Mouse (Mus musculus): ENCODE measurements around the gene Rsph3a. TPM values are rescaled to one million over a fixed set of nuclear protein-coding genes. Genes with fewer than 3 reads are reported as not detected.

The Rsph3a gene
- 13.2 TPM for polyA plus RNA-seq (2015; fragmentation: Illumina TruSeq; extraction: RNeasy Lipid Tissue Mini Kit (QIAGEN cat#74804); ENCODE audit: insufficient read depth, low read depth, low replicate concordance)

GRCm38 (mm10) chr17:7945117-7946052, at the start of gene Rsph3a:
Gene Rsph3a (plus strand): TSS chr17:7945614.

GRCm38 (mm10) chr17:7925413-7926160, 19.8 kb upstream of the Rsph3a start, which contains the start of gene Tagap:
Gene Tagap (plus strand): TSS chr17:7926000.

Other genes starting within 250 kb of the Rsph3a start
- gene Fndc1, start 118.3 kb upstream of the Rsph3a start, polyA plus RNA-seq (2015; fragmentation: Illumina TruSeq; extraction: RNeasy Lipid Tissue Mini Kit (QIAGEN cat#74804); ENCODE audit: insufficient read depth, low read depth, low replicate concordance), result 14.3 TPM
- 1.0 TPM for gene Tagap, start 19.6 kb upstream of the Rsph3a start, polyA plus RNA-seq (2015; fragmentation: Illumina TruSeq; extraction: RNeasy Lipid Tissue Mini Kit (QIAGEN cat#74804); ENCODE audit: insufficient read depth, low read depth, low replicate concordance)
- not detected for gene Gm49673, start 202.2 kb downstream of the Rsph3a start, polyA plus RNA-seq (2015; fragmentation: Illumina TruSeq; extraction: RNeasy Lipid Tissue Mini Kit (QIAGEN cat#74804); ENCODE audit: insufficient read depth, low read depth, low replicate concordance)
- 9.3 TPM for gene Rnaset2a, start 202.5 kb downstream of the Rsph3a start, polyA plus RNA-seq (2015; fragmentation: Illumina TruSeq; extraction: RNeasy Lipid Tissue Mini Kit (QIAGEN cat#74804); ENCODE audit: insufficient read depth, low read depth, low replicate concordance)
- 4.9 TPM for gene Fgfr1op, start 219.9 kb downstream of the Rsph3a start, polyA plus RNA-seq (2015; fragmentation: Illumina TruSeq; extraction: RNeasy Lipid Tissue Mini Kit (QIAGEN cat#74804); ENCODE audit: insufficient read depth, low read depth, low replicate concordance)

Data from pancreas, adult 10 weeks (tissue).